Mouse (Mus musculus): ENCODE measurements around the gene Grk3.

Grk3 gene

GRCm38 (mm10) chr5:112872999-112873398 lies 142.6 kb downstream of the Grk3 start:
- no peak for DNase-seq (ENCODE audit: low spot score in 2 of 2)

GRCm38 (mm10) chr5:112870729-112871128 lies 144.9 kb downstream of the Grk3 start:
- DNase-seq (ENCODE audit: low spot score in 2 of 2), result peak; percentile 14 to 25

- DNase-seq (ENCODE audit: low spot score in 2 of 2), result no peak
Observed at GRCm38 (mm10) chr5:112868620-112869019, 147.0 kb downstream of the Grk3 start.

- no peak for DNase-seq (ENCODE audit: low spot score in 2 of 2)
Observed at GRCm38 (mm10) chr5:112864719-112865367, 150.7 kb downstream of the Grk3 start.
